Mouse (Mus musculus) left cerebral cortex, postnatal 4 days (tissue): ENCODE measurements around the gene Nr1i2. TPM values are rescaled to one million over a fixed set of nuclear protein-coding genes. Genes with fewer than 3 reads are reported as not detected.
"Not testable (repeated sequence)": the region's sequence is repeated elsewhere in the genome, so short reads cannot be mapped to it uniquely, and the experiment has no call there.

ENCODE experiments used
- DNase-seq: peaks from one replicate; pipeline ENCODE4 v3.0.0-alpha.2; 2022
- intact Hi-C: fragments of 180-260 bp; cut with DNase I; formaldehyde crosslinking; loops from one replicate; pipeline ENCODE4 v1.15.1; 2025
- total RNA-seq, 2 experiments: library from RNA; stranded (reverse); gene quantifications; 2 replicates each; pipeline ENCODE4 v1.2.3; 2021

Gene Nr1i2
- total RNA-seq, 2 experiments from 2014 or later, result not detected

DNA sequence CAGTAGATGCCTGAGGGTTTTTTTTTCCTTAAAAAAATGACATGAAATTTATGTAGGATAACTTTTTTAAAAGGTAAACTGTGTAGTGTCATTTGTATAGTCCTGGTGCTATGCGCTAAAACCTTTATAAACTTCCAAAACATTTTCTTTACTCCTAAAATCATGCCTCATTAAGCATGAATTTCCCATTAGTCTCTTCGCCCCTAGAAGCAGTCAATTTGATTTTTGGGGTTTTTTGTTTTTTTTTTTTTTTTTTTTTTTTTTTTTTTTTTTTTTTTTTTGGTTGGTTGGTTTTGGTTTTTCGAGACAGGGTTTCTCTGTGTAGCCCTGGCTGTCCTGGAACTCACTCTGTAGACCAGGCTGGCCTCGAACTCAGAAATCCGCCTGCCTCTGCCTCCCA, 72.1 kb downstream of the Nr1i2 start:
- DNase-seq, intact Hi-C loops: not testable (repeated sequence)

DNA sequence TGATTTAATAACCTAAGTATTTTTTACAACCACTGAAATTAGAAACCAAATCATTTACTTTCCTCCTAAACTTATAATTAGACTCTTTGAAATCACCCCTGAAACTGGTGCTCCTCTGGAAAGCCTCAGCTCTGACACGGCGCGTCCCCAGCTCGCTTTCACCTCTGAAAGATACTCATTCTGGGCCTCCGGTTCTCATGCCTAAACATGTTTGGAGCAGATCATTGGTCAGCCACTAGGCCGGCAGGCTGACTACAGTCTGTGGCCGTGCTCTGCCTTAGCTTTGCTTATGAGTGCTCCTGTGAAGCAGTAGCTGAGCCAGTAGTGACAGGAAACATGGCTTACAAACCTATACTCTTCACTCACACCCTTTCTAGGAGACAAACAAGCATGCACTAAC, 89.4 kb downstream of the Nr1i2 start:
- intact Hi-C loops, result no loop called here
- DNase-seq, result no peak

Other genes with a start within 250 kb of the Nr1i2 start
- 100 to 1,000 TPM; 267 to 269 TPM for gene Gsk3b, start 205.8 kb downstream of the Nr1i2 start, total RNA-seq
- gene Maats1, start 47.3 kb upstream of the Nr1i2 start, total RNA-seq, result 1 to 10 TPM in 1 of 2 experiments, under 1 TPM in 1; 0.89 to 1.0 TPM
- gene Cox17, start 52.2 kb upstream of the Nr1i2 start, total RNA-seq, result 10 to 100 TPM; 35.0 to 42.2 TPM
- not detected for gene Gm21987, start 52.2 kb upstream of the Nr1i2 start, total RNA-seq
- gene Popdc2, start 67.4 kb upstream of the Nr1i2 start, total RNA-seq, result under 1 TPM; 0.34 to 0.50 TPM
- under 1 TPM; 0.36 to 0.38 TPM for gene Pla1a, start 138.3 kb upstream of the Nr1i2 start, total RNA-seq
- gene Adprh, start 157.9 kb upstream of the Nr1i2 start, total RNA-seq, result 10 to 100 TPM; 61.2 to 62.2 TPM
- under 1 TPM; 0.36 to 0.50 TPM for gene Cd80, start 160.7 kb upstream of the Nr1i2 start, total RNA-seq
- gene Timmdc1, start 227.8 kb upstream of the Nr1i2 start, total RNA-seq, result 10 to 100 TPM; 28.8 to 29.5 TPM